Mouse (Mus musculus) heart, adult 2 months (tissue): ENCODE measurements at regions not wholly inside any gene's neighbourhood (a gene's known extent, or its start where the extent isn't known, plus 50 kb on each side); places are given as distances from the start of the nearest gene placed in this dataset.
A peak's percentile ranks its signal among the peaks of the same experiment; 100 is the strongest.

Source experiments
- DNase-seq, 2 experiments: peaks; one replicate each; pipeline ENCODE4 v3.0.0; 2021
- H3K27ac ChIP-seq: fragments of 200-600 bp; 2 replicates; pipeline ENCODE4 v1.8.1; 2022
- H3K27me3 ChIP-seq: fragments of 200-500 bp; 2 replicates; pipeline ENCODE4 v1.6.1; 2012; ENCODE audit warnings: mild to moderate bottlenecking, low read length, inconsistent platforms, mixed read lengths; ENCODE audit not compliant: control insufficient read depth, insufficient read depth
- H3K36me3 ChIP-seq: fragments of 200-500 bp; 2 replicates; pipeline ENCODE4 v1.6.1; 2012; ENCODE audit warnings: low read length, inconsistent platforms; ENCODE audit not compliant: control insufficient read depth, insufficient read depth
- H3K4me1 ChIP-seq: fragments of 200-500 bp; 2 replicates; pipeline ENCODE4 v1.6.1; 2011; ENCODE audit warnings: low read length; ENCODE audit not compliant: control insufficient read depth, insufficient read depth
- H3K4me3 ChIP-seq: fragments of 200-600 bp; 2 replicates; pipeline ENCODE4 v1.8.1; 2022
- H3K79me2 ChIP-seq: fragments of 200-500 bp; replicated peaks from 2 replicates; pipeline ENCODE4 v1.6.1; 2012; ENCODE audit warnings: mild to moderate bottlenecking, inconsistent platforms, low read length, moderate library complexity, mixed read lengths; ENCODE audit not compliant: control insufficient read depth, insufficient read depth
- H3K9ac ChIP-seq: fragments of 200-500 bp; 2 replicates; pipeline ENCODE4 v1.6.1; 2012; ENCODE audit warnings: low read depth, mild to moderate bottlenecking, control low read depth, inconsistent platforms, low read length, mixed read lengths
- CTCF ChIP-seq: fragments of 200-600 bp; IDR thresholded peaks from 2 replicates; pipeline ENCODE4 v1.8.1; 2022; ENCODE audit warnings: antibody characterized with exemption, mild to moderate bottlenecking, moderate library complexity
- EP300 ChIP-seq: fragments of 200-500 bp; IDR thresholded peaks from 2 replicates; pipeline ENCODE4 v1.6.1; 2011; ENCODE audit warnings: low read depth, low read length, control low read depth; ENCODE audit not compliant: insufficient read depth
- POLR2A ChIP-seq: fragments of 200-500 bp; IDR thresholded peaks from 2 replicates; pipeline ENCODE4 v1.6.1; 2011; ENCODE audit warnings: mild to moderate bottlenecking, low read depth, low read length, control low read depth; ENCODE audit not compliant: insufficient read depth
- WGBS: fragments of 180-500 bp; shearing (Covaris S2); methylation state at CpG from one replicate; pipeline ENCODE4 v1.1.7; 2018; 5-methylcytosine and 5-hydroxymethylcytosine counted together
- intact Hi-C: fragments of 180-260 bp; cut with DNase I; formaldehyde crosslinking; loops from one replicate; pipeline ENCODE4 v1.15.1; 2025

GRCm38 (mm10) chr3:19447733-19448132 lies 180.7 kb downstream of the 1700064H15Rik start:
- WGBS = 64% methylated on average over 1 of the region's 1 CpGs
- Histone ChIP-seq H3K79me2 (no peaks in the 10 kb centered on the region), H3K4me1 (no peaks in the 10 kb centered on the region), H3K4me3 (no peak overlapping the region), H3K27ac (no peak overlapping the region), H3K36me3 (no peaks in the 10 kb centered on the region), H3K9ac (no peak overlapping the region), H3K27me3 (no peaks in the 10 kb centered on the region)
- intact Hi-C loops = no loop called here
- TF ChIP-seq POLR2A (no peak), CTCF (no peak), EP300 (no peak)
- no peak for DNase-seq

- Histone ChIP-seq H3K36me3 (no peaks in the 10 kb centered on the region), H3K27me3 (no peaks in the 10 kb centered on the region), H3K27ac (no peak overlapping the region), H3K9ac (no peak overlapping the region), H3K79me2 (no peaks in the 10 kb centered on the region), H3K4me1 (no peaks in the 10 kb centered on the region), H3K4me3 (no peak overlapping the region)
- intact Hi-C loops = no loop called here
- DNase-seq = no peak
- TF ChIP-seq POLR2A (no peak), CTCF (no peak), EP300 (no peak)
- 22% methylated on average over 2 of the region's 2 CpGs for WGBS
Measured at GRCm38 (mm10) chr3:19444914-19445313, 183.6 kb downstream of the 1700064H15Rik start.

- H3K9ac ChIP-seq = no peak overlapping the region
- no peak for TF ChIP-seq EP300
- no peak for TF ChIP-seq POLR2A
- no peak for TF ChIP-seq CTCF
- intact Hi-C loops = no loop called here
- 43% methylated on average over 1 of the region's 1 CpGs for WGBS
- no peaks in the 10 kb centered on the region for H3K36me3 ChIP-seq
- H3K79me2 ChIP-seq = no peaks in the 10 kb centered on the region
- H3K4me3 ChIP-seq = no peak overlapping the region
- no peaks in the 10 kb centered on the region for H3K27me3 ChIP-seq
- H3K4me1 ChIP-seq = no peaks in the 10 kb centered on the region
- DNase-seq = no peak
- H3K27ac ChIP-seq = no peak overlapping the region
Measured at GRCm38 (mm10) chr3:19441827-19442226, 186.7 kb downstream of the 1700064H15Rik start.

DNA sequence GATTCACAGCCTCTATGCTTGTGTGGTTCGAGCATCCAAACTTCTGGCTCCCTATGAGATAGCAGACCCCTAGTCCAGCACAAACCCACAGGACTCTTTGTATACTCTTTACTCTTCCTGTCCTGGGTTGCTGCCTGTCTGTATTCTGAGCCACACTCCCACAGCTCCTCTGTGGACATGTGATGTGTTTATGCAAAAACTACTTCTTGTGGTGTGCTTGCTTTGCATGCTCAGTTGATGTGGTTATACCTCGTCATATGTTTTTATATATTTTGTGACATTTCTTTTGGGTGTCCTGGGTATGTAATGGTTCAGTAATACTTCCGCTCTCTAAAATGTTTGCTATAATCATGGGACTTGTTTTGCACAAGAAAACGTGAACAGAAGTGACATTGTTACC lies 198.3 kb downstream of the 1700064H15Rik start:
- Histone ChIP-seq H3K9ac (no peak overlapping the region), H3K4me3 (no peak overlapping the region), H3K27ac (no peak overlapping the region), H3K36me3 (no peaks in the 10 kb centered on the region), H3K79me2 (no peaks in the 10 kb centered on the region), H3K4me1 (peaks cover 1% of the 10 kb centered on the region), H3K27me3 (no peaks in the 10 kb centered on the region)
- TF ChIP-seq EP300 = no peak
- no peak for TF ChIP-seq CTCF
- intact Hi-C loops = no loop called here
- 62% methylated on average over 4 of the region's 4 CpGs for WGBS
- DNase-seq = peak in 1 of 2 experiments; percentile 9

DNA sequence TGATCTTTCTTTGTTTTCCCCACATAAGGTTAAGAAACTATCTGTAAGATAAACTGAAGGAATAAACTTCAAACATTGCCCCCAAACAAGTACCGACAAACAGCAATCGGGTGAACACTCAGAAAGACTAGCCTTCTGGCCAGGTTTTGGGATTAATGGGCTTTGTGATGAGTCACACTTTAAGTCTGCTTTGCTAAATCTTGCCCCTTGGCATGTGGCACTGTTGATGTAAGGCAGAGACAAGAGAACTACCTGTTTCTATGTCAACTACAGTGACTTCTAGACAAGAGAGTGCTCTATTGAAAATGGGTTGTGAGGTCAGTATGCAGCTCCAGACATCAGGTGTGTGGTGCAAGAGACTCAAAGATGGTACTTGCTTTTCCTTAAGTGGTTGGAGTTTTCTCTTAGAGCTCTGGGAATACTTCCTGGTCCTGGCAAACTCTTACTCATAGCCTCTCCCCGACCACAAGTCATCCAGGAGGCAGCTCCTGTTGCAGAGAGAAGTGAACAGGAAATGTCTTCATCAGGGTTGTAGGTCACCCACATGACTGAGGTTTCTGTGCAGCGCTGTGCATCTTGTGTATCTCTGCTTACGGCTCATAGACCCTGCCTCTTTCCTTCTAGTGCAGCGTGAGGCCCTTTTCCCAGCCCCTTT lies 198.9 kb downstream of the 1700064H15Rik start:
- no peak for DNase-seq
- Histone ChIP-seq H3K4me1 (peaks cover 1% of the 10 kb centered on the region), H3K36me3 (no peaks in the 10 kb centered on the region), H3K9ac (no peak overlapping the region), H3K79me2 (no peaks in the 10 kb centered on the region), H3K4me3 (no peak overlapping the region), H3K27ac (no peak overlapping the region), H3K27me3 (no peaks in the 10 kb centered on the region)
- WGBS = 44% methylated on average over 6 of the region's 6 CpGs
- intact Hi-C loops = no loop called here
- no peak for TF ChIP-seq POLR2A
- no peak for TF ChIP-seq CTCF
- no peak for TF ChIP-seq EP300

- Histone ChIP-seq H3K36me3 (no peaks in the 10 kb centered on the region), H3K27me3 (no peaks in the 10 kb centered on the region), H3K27ac (no peak overlapping the region), H3K4me1 (peaks cover 1% of the 10 kb centered on the region), H3K79me2 (no peaks in the 10 kb centered on the region), H3K9ac (no peak overlapping the region), H3K4me3 (no peak overlapping the region)
- intact Hi-C loops = no loop called here
- TF ChIP-seq POLR2A (no peak), EP300 (no peak), CTCF (no peak)
- DNase-seq = no peak
Measured at GRCm38 (mm10) chr3:19429010-19429409, 199.5 kb downstream of the 1700064H15Rik start.
